In the genomic region with DNA sequence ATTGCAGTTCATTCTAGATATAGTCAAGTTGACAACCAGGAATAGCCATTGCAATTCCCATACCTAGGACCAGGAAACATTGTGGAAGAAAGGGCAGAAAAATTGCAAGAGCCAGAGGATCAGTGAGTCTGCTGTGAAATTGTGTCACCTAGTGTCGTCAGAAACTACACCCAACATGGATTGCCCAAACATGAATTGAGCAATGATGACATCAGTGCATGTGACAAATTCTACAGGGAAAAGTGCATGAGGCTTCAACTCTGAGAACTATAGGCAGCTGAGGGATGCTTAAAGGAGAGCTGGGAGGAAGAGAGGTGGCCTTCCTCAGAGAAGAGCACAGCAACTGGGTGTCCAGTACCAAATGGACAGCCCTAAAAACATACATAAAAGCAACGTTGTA, we compare ENCODE assay signal across 15 mouse cellular contexts. TPM values are rescaled to one million over a fixed set of nuclear protein-coding genes. Genes with fewer than 3 reads are reported as not detected.
"Had no signal": no experiment of that assay in that cellular context is flagged by ENCODE, and none has a peak within 500 bp of the region (broad histone marks: within the 10 kb centered on the region; RNA-seq: fewer than 3 reads in every experiment).

No protein-coding gene starts in this region.

- H3K4me3 ChIP-seq: left cerebral cortex, adult 2 months; limb, embryonic 12.5 days; liver, embryonic 13.5 days; midbrain, embryonic 10.5 days; myocyte; neural tube, embryonic 15.5 days had no signal

- H3K27ac ChIP-seq: left cerebral cortex, adult 2 months; limb, embryonic 12.5 days; liver, embryonic 13.5 days; midbrain, embryonic 10.5 days; neural tube, embryonic 15.5 days had no signal

- H3K36me3 ChIP-seq: limb, embryonic 12.5 days; liver, embryonic 13.5 days; midbrain, embryonic 10.5 days; neural tube, embryonic 15.5 days had no signal

- DNase-seq: kidney, adult 8-10 months; kidney, postnatal 25 days; liver, embryonic 13.5 days; lung, embryonic 14.5 days; lung, postnatal 10 days; midbrain, embryonic 14.5 days; right cerebral cortex, adult 18-20 months; thymus, adult 18-20 months; thymus, postnatal 14 days had no signal

- H3K9ac ChIP-seq: limb, embryonic 12.5 days; liver, embryonic 13.5 days; lung, embryonic 14.5 days; neural tube, embryonic 15.5 days had no signal

- H3K4me1 ChIP-seq: limb, embryonic 12.5 days; liver, embryonic 13.5 days; neural tube, embryonic 15.5 days had no signal

- ATAC-seq: intestine, postnatal 0 days had no signal

- H3K27me3 ChIP-seq: liver, embryonic 13.5 days; neural tube, embryonic 15.5 days had no signal

RNA-seq across cellular contexts. Expression of gene Itih5, which starts 16.1 kb away (rescaled TPM):
- polyA plus RNA-seq: myocyte had no signal
